8 mouse cellular contexts compared by ENCODE assay signal in genomic region chr8:70476333-70477268, GRCm38 (mm10). TPM values are rescaled to one million over a fixed set of nuclear protein-coding genes. Genes with fewer than 3 reads are reported as not detected.
DNase-seq lines count a peak whose midpoint lies in the region; ATAC-seq and TF ChIP-seq lines count a peak whose summit lies in the region.

Gene Klhl26 (minus strand): TSS chr8:70476968.

- peak within 1 kb of the TSS; percentile 74 for H3K4me2 ChIP-seq in forebrain, embryonic 12.5 days
- peak within 1 kb of the TSS; percentile 85 for H3K4me2 ChIP-seq in heart, postnatal 0 days (ENCODE audit: low read depth, low read length)
- H3K4me2 ChIP-seq in liver, embryonic 16.5 days (ENCODE audit: low read depth, low read length): peak within 1 kb of the TSS; percentile 90
- peak within 1 kb of the TSS; percentile 71 for H3K4me2 ChIP-seq in neural tube, embryonic 13.5 days

- H3K9ac ChIP-seq in forebrain, embryonic 12.5 days: peak within 1 kb of the TSS; percentile 87
- H3K9ac ChIP-seq in heart, postnatal 0 days (replicated peaks; ENCODE audit: low read depth, low read length): peak within 1 kb of the TSS; percentile 76
- H3K9ac ChIP-seq in liver, embryonic 16.5 days (ENCODE audit: low read depth, low read length): peak within 1 kb of the TSS; percentile 97
- peak within 1 kb of the TSS; percentile 84 for H3K9ac ChIP-seq in neural tube, embryonic 13.5 days

- peak; percentile 99 for DNase-seq in c-Kit-positive CD71-positive TER-119-positive erythroid progenitor cells, embryonic 14.5 days (ENCODE audit: low spot score)
- peak; percentile 88 for DNase-seq in heart, postnatal 0 days (ENCODE audit: low spot score)
- DNase-seq in kidney, postnatal 4 days: peak; percentile 99

- peaks cover 7% of the 10 kb centered on the region for H3K36me3 ChIP-seq in E14TG2a.4 (ENCODE audit: insufficient read depth, low read length)
- no peaks in the 10 kb centered on the region for H3K36me3 ChIP-seq in forebrain, embryonic 12.5 days (replicated peaks)
- no peaks in the 10 kb centered on the region for H3K36me3 ChIP-seq in heart, postnatal 0 days (replicated peaks; ENCODE audit: control insufficient read depth, insufficient read depth, low read length)
- no peaks in the 10 kb centered on the region for H3K36me3 ChIP-seq in liver, embryonic 16.5 days (ENCODE audit: control insufficient read depth, insufficient read depth)
- H3K36me3 ChIP-seq in neural tube, embryonic 13.5 days: no peaks in the 10 kb centered on the region
- H3K36me3 ChIP-seq in testis, adult 2 months (ENCODE audit: control insufficient read depth, insufficient read depth, low read length): no peaks in the 10 kb centered on the region

- ATAC-seq in forebrain, embryonic 12.5 days (ENCODE audit: low FRiP score): peak; percentile 91
- peak; percentile 94 for ATAC-seq in heart, postnatal 0 days (ENCODE audit: insufficient read depth, low read depth)
- peak; percentile 90 for ATAC-seq in liver, embryonic 16.5 days (ENCODE audit: low read depth)
- ATAC-seq in neural tube, embryonic 13.5 days (ENCODE audit: low read depth): peak; percentile 90

- H3K9me3 ChIP-seq in E14TG2a.4 (ENCODE audit: low read length): no peaks in the 10 kb centered on the region
- no peaks in the 10 kb centered on the region for H3K9me3 ChIP-seq in forebrain, embryonic 12.5 days
- H3K9me3 ChIP-seq in heart, postnatal 0 days (replicated peaks; ENCODE audit: control insufficient read depth, low read length): no peaks in the 10 kb centered on the region
- H3K9me3 ChIP-seq in liver, embryonic 16.5 days (replicated peaks; ENCODE audit: control insufficient read depth, low read length): no peaks in the 10 kb centered on the region
- H3K9me3 ChIP-seq in neural tube, embryonic 13.5 days: no peaks in the 10 kb centered on the region

- peaks cover 38% of the 10 kb centered on the region for H3K4me1 ChIP-seq in E14TG2a.4 (replicated peaks; ENCODE audit: low read depth, low read length)
- peaks cover 17% of the 10 kb centered on the region for H3K4me1 ChIP-seq in forebrain, embryonic 12.5 days
- peaks cover 14% of the 10 kb centered on the region for H3K4me1 ChIP-seq in heart, postnatal 0 days (ENCODE audit: control insufficient read depth, insufficient read depth)
- H3K4me1 ChIP-seq in liver, embryonic 16.5 days (ENCODE audit: control insufficient read depth, low read depth, low read length): peaks cover 26% of the 10 kb centered on the region
- H3K4me1 ChIP-seq in neural tube, embryonic 13.5 days (replicated peaks): peaks cover 11% of the 10 kb centered on the region
- H3K4me1 ChIP-seq in testis, adult 2 months (ENCODE audit: control insufficient read depth, insufficient read depth, low read length): peaks cover 18% of the 10 kb centered on the region

- under 1% methylated on average over 53 of the region's 53 CpGs for WGBS in forebrain, embryonic 12.5 days
- under 1% methylated on average over 53 of the region's 53 CpGs for WGBS in heart, postnatal 0 days
- under 1% methylated on average over 53 of the region's 53 CpGs for WGBS in liver, embryonic 16.5 days (ENCODE audit: insufficient replicate concordance)
- WGBS in neural tube, embryonic 13.5 days: under 1% methylated on average over 53 of the region's 53 CpGs

- H3K4me3 ChIP-seq in E14TG2a.4 (replicated peaks; ENCODE audit: low read length): peak within 1 kb of the TSS; percentile 96
- peak within 1 kb of the TSS; percentile 77 for H3K4me3 ChIP-seq in forebrain, embryonic 12.5 days (replicated peaks)
- H3K4me3 ChIP-seq in heart, postnatal 0 days (ENCODE audit: low read depth, low read length): peak within 1 kb of the TSS; percentile 82
- peak within 1 kb of the TSS; percentile 80 for H3K4me3 ChIP-seq in liver, embryonic 16.5 days (ENCODE audit: low read depth, low read length)
- peak within 1 kb of the TSS; percentile 74 for H3K4me3 ChIP-seq in neural tube, embryonic 13.5 days
- H3K4me3 ChIP-seq in testis, adult 2 months (ENCODE audit: control insufficient read depth, low read depth, low read length): peak within 1 kb of the TSS; percentile 88

- H3K27me3 ChIP-seq in E14TG2a.4 (ENCODE audit: insufficient read depth, low read length): peaks cover 16% of the 10 kb centered on the region
- peaks cover 30% of the 10 kb centered on the region for H3K27me3 ChIP-seq in forebrain, embryonic 12.5 days
- H3K27me3 ChIP-seq in heart, postnatal 0 days (ENCODE audit: control insufficient read depth, insufficient read depth, low read length): peaks cover 8% of the 10 kb centered on the region; the same call in 1 of the 2 replicates
- peaks cover 13% of the 10 kb centered on the region for H3K27me3 ChIP-seq in liver, embryonic 16.5 days (ENCODE audit: control insufficient read depth, insufficient read depth, low read depth, low read length)
- peaks cover 38% of the 10 kb centered on the region for H3K27me3 ChIP-seq in neural tube, embryonic 13.5 days
- H3K27me3 ChIP-seq in testis, adult 2 months (ENCODE audit: control insufficient read depth, insufficient read depth, low read length): no peaks in the 10 kb centered on the region

- TF ChIP-seq EP300 in heart, postnatal 0 days (IDR thresholded peaks at IDR 0.05; ENCODE audit: low read depth): no peak

- TF ChIP-seq POLR2A in testis, adult 2 months (IDR thresholded peaks at IDR 0.05; ENCODE audit: control insufficient read depth, low read depth, low read length): no peak

- no peak for TF ChIP-seq CTCF in E14TG2a.4 (conservative IDR thresholded peaks at IDR 0.05; ENCODE audit: low read length)
- TF ChIP-seq CTCF in heart, postnatal 0 days (IDR thresholded peaks at IDR 0.05; ENCODE audit: low read depth): no peak
- TF ChIP-seq CTCF in testis, adult 2 months (IDR thresholded peaks at IDR 0.05; ENCODE audit: control insufficient read depth, insufficient read depth, insufficient replicate concordance, low read depth, low read length): no peak

- H3K27ac ChIP-seq in forebrain, embryonic 12.5 days: peak within 1 kb of the TSS; percentile 57; the same call in 1 of the 2 replicates
- no peak within 1 kb of the TSS for H3K27ac ChIP-seq in heart, postnatal 0 days (ENCODE audit: low read depth)
- H3K27ac ChIP-seq in liver, embryonic 16.5 days (ENCODE audit: low read length): peak within 1 kb of the TSS; percentile 84
- peak within 1 kb of the TSS; percentile 47 for H3K27ac ChIP-seq in neural tube, embryonic 13.5 days (replicated peaks)
- H3K27ac ChIP-seq in testis, adult 2 months (ENCODE audit: control insufficient read depth, insufficient read depth, low read depth, low read length): peak within 1 kb of the TSS; percentile 85

RNA-seq across cellular contexts. Expression of gene Klhl26, which starts in this region (rescaled TPM):
- polyA plus RNA-seq in forebrain, embryonic 12.5 days (2016; fragmentation: Nextera tagmentation; extraction: Ambion mirVana): 18.3 and 18.6 TPM in 2 replicates
- 15.8 and 22.6 TPM in 2 replicates for total RNA-seq in heart, postnatal 0 days (2014; rRNA removed; ENCODE audit: low replicate concordance)
- 7.1 and 8.7 TPM in 2 replicates for polyA plus RNA-seq in heart, postnatal 0 days (2015; fragmentation: Nextera tagmentation; extraction: Ambion mirVana)
- polyA plus RNA-seq in liver, embryonic 16.5 days (2015; fragmentation: Nextera tagmentation; extraction: Ambion mirVana): 5.6 and 7.1 TPM in 2 replicates
- 25.6 and 27.6 TPM in 2 replicates for polyA plus RNA-seq in neural tube, embryonic 13.5 days (2015; fragmentation: Nextera tagmentation; extraction: Ambion mirVana)
- 3.6 and 4.8 TPM in 2 replicates for polyA plus RNA-seq in testis, adult 2 months (2012; rRNA removed)
